Mouse (Mus musculus): ENCODE measurements around the gene Gatc.
A peak's percentile ranks its signal among the peaks of the same experiment; 100 is the strongest.

GRCm38 (mm10) chr5:115351348-115351747 lies 10.4 kb upstream of the Gatc start:
- TF ChIP-seq CTCF (IDR thresholded peaks at IDR 0.05; ENCODE audit: low read depth) (peak; percentile 19; the same call in 1 of the 2 replicates), EP300 (IDR thresholded peaks at IDR 0.05; ENCODE audit: low read depth) (no peak)
